Mouse (Mus musculus) urinary bladder, adult 18-20 months (tissue): Measurements from ENCODE around the gene Josd2.

ENCODE experiments used
- DNase-seq, 2 experiments: peaks; one replicate each; pipeline ENCODE4 v3.0.0; 2022; ENCODE audit warnings: low spot score in 2 of 2, mixed read lengths in 2 of 2

The Josd2 gene

GRCm38 (mm10) chr7:44500046-44500445, 32.3 kb downstream of the Josd2 start:
- DNase-seq: no peak

- peak; percentile 30 to 41 for DNase-seq
Observed at GRCm38 (mm10) chr7:44501563-44502115, 33.9 kb downstream of the Josd2 start.

GRCm38 (mm10) chr7:44507491-44507890, 39.7 kb downstream of the Josd2 start:
- no peak for DNase-seq

GRCm38 (mm10) chr7:44519240-44519913, 51.6 kb downstream of the Josd2 start:
- DNase-seq: no peak

GRCm38 (mm10) chr7:44520990-44521389, 53.2 kb downstream of the Josd2 start:
- DNase-seq: no peak
